ENCODE assay signal across 21 mouse cellular contexts in genomic region chr13:77263400-77264179, GRCm38 (mm10).
DNase-seq lines count a peak whose midpoint lies in the region; ATAC-seq lines count a peak whose summit lies in the region.
"Had no signal": no experiment of that assay in that cellular context is flagged by ENCODE, and none has a peak within 500 bp of the region (broad histone marks: within the 10 kb centered on the region; RNA-seq: fewer than 3 reads in every experiment).

No protein-coding gene starts in this region.

- peak; percentile 88 for ATAC-seq in kidney, embryonic 16.5 days (ENCODE audit: low FRiP score, low TSS enrichment)
- ATAC-seq in embryonic facial prominence, embryonic 14.5 days (ENCODE audit: low read depth), result no peak
- ATAC-seq in neural tube, embryonic 12.5 days (ENCODE audit: low FRiP score, low read depth), result peak; percentile 17; the same call in 1 of the 2 replicates
- ATAC-seq: forebrain, postnatal 0 days; hindbrain, postnatal 0 days had no signal

- no peaks in the 10 kb centered on the region for H3K36me3 ChIP-seq in kidney, embryonic 16.5 days (ENCODE audit: insufficient read depth, low read length)
- H3K36me3 ChIP-seq in embryonic facial prominence, embryonic 14.5 days (ENCODE audit: control insufficient read depth, insufficient read depth, low read length), result no peaks in the 10 kb centered on the region
- no peaks in the 10 kb centered on the region for H3K36me3 ChIP-seq in neural tube, embryonic 12.5 days
- H3K36me3 ChIP-seq: embryonic facial prominence, embryonic 15.5 days; G1E; liver, embryonic 13.5 days; midbrain, embryonic 10.5 days had no signal

- H3K4me1 ChIP-seq in kidney, embryonic 16.5 days (ENCODE audit: insufficient read depth, low read length), result peaks cover 5% of the 10 kb centered on the region; the same call in 1 of the 2 replicates
- no peaks in the 10 kb centered on the region for H3K4me1 ChIP-seq in embryonic facial prominence, embryonic 14.5 days (ENCODE audit: control insufficient read depth, insufficient read depth, low read length)
- no peaks in the 10 kb centered on the region for H3K4me1 ChIP-seq in neural tube, embryonic 12.5 days
- H3K4me1 ChIP-seq: embryonic facial prominence, embryonic 15.5 days; liver, embryonic 13.5 days; midbrain, embryonic 10.5 days had no signal

- H3K27ac ChIP-seq in kidney, embryonic 16.5 days (ENCODE audit: low read length), result no peak overlapping the region
- H3K27ac ChIP-seq in embryonic facial prominence, embryonic 14.5 days (replicated peaks; ENCODE audit: low read depth, low read length), result no peak overlapping the region
- no peak overlapping the region for H3K27ac ChIP-seq in neural tube, embryonic 12.5 days
- H3K27ac ChIP-seq: embryonic facial prominence, embryonic 15.5 days; hindbrain, postnatal 0 days; liver, embryonic 13.5 days; midbrain, embryonic 10.5 days had no signal

- 11% methylated on average over 7 of the region's 7 CpGs for WGBS in kidney, embryonic 16.5 days
- 51% methylated on average over 7 of the region's 7 CpGs for WGBS in embryonic facial prominence, embryonic 14.5 days
- WGBS in neural tube, embryonic 12.5 days, result 54% methylated on average over 7 of the region's 7 CpGs

- no peak overlapping the region for H3K4me3 ChIP-seq in kidney, embryonic 16.5 days (ENCODE audit: low read length)
- no peak overlapping the region for H3K4me3 ChIP-seq in embryonic facial prominence, embryonic 14.5 days (ENCODE audit: low read depth, low read length)
- H3K4me3 ChIP-seq in neural tube, embryonic 12.5 days, result no peak overlapping the region
- H3K4me3 ChIP-seq: embryonic facial prominence, embryonic 15.5 days; liver, embryonic 13.5 days; midbrain, embryonic 10.5 days; myocyte had no signal

- no peak overlapping the region for H3K9ac ChIP-seq in kidney, embryonic 16.5 days (replicated peaks; ENCODE audit: low read length)
- H3K9ac ChIP-seq in embryonic facial prominence, embryonic 14.5 days (ENCODE audit: low read depth, low read length), result no peak overlapping the region
- no peak overlapping the region for H3K9ac ChIP-seq in neural tube, embryonic 12.5 days
- H3K9ac ChIP-seq: embryonic facial prominence, embryonic 15.5 days; forebrain, postnatal 0 days; liver, embryonic 13.5 days had no signal

- H3K9me3 ChIP-seq in kidney, embryonic 16.5 days (ENCODE audit: low read length), result no peaks in the 10 kb centered on the region
- H3K9me3 ChIP-seq in embryonic facial prominence, embryonic 14.5 days (ENCODE audit: control insufficient read depth, low read length), result no peaks in the 10 kb centered on the region
- H3K9me3 ChIP-seq in neural tube, embryonic 12.5 days, result no peaks in the 10 kb centered on the region
- H3K9me3 ChIP-seq: embryonic facial prominence, embryonic 15.5 days; G1E; liver, embryonic 13.5 days; midbrain, embryonic 10.5 days had no signal

- H3K4me2 ChIP-seq in kidney, embryonic 16.5 days (replicated peaks; ENCODE audit: low read depth, low read length), result no peak overlapping the region
- no peak overlapping the region for H3K4me2 ChIP-seq in embryonic facial prominence, embryonic 14.5 days (ENCODE audit: low read depth, low read length)
- H3K4me2 ChIP-seq in neural tube, embryonic 12.5 days (replicated peaks), result no peak overlapping the region
- H3K4me2 ChIP-seq: embryonic facial prominence, embryonic 15.5 days; heart, embryonic 11.5 days; liver, embryonic 13.5 days had no signal

- DNase-seq in kidney, postnatal 4 days, result no peak
- peak; percentile 60 for DNase-seq in embryo, embryonic 11 days
- peak; percentile 9 for DNase-seq in embryonic facial prominence, embryonic 14.5 days (ENCODE audit: low spot score)
- DNase-seq in gastrocnemius, postnatal 10 days, result no peak
- no peak for DNase-seq in cerebellum, postnatal 10 days
- DNase-seq: adrenal gland, postnatal 14 days; cerebellum, adult 9-10 months; forebrain, postnatal 0 days; kidney, adult 2 months; layer of hippocampus, adult 9-11 months; liver, embryonic 13.5 days; lung, postnatal 10 days; right cerebral cortex, postnatal 25 days had no signal

- no peaks in the 10 kb centered on the region for H3K27me3 ChIP-seq in kidney, embryonic 16.5 days (ENCODE audit: insufficient read depth, low read length)
- no peaks in the 10 kb centered on the region for H3K27me3 ChIP-seq in embryonic facial prominence, embryonic 14.5 days (replicated peaks; ENCODE audit: control insufficient read depth, insufficient read depth, low read length)
- H3K27me3 ChIP-seq in neural tube, embryonic 12.5 days (replicated peaks), result no peaks in the 10 kb centered on the region
- H3K27me3 ChIP-seq: embryonic facial prominence, embryonic 15.5 days; liver, embryonic 13.5 days had no signal

Comparison
In these comparisons a context has a peak if more than half of its experiments do, and no peak if none do; other contexts are left out.
1. DNase-seq: peak in embryo, embryonic 11 days (single experiment) and embryonic facial prominence, embryonic 14.5 days (single experiment); none in kidney, postnatal 4 days (0 of 2), gastrocnemius, postnatal 10 days (single experiment) and cerebellum, postnatal 10 days (0 of 2).